ENCODE assay signal across 8 mouse cellular contexts in the genomic region with DNA sequence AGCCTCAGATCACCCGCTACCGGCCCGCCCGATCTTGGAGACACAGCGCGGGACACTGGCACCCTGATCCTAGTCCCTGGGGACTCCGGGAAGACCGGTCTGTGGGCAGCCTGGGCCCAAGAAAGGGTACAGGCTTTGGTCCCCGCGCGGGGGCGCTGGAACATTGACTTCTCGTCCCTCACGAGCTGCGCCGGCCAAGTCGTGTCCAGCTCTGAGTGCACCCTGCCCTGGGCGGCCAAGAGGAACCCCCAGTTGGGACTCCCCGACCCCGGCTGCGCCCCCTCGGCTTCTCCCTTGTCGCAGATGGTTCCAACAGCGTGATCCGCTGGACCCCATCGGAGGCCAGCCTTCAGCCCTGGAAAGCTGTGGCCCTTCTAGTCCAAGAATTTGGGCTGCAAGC. TPM values are rescaled to one million over a fixed set of nuclear protein-coding genes. Genes with fewer than 3 reads are reported as not detected.
A peak's percentile ranks its signal among the peaks of the same experiment; 100 is the strongest.
DNase-seq lines count a peak whose midpoint lies in the region; ATAC-seq and TF ChIP-seq lines count a peak whose summit lies in the region.

A gene (minus strand): TSS at position 96 of the 400 bp plus-strand sequence.

- DNase-seq in adipocyte (ENCODE audit: low spot score) = peak; percentile 32
- peak; percentile 87 for DNase-seq in embryo, embryonic 10.5 days (ENCODE audit: low spot score)
- peak; percentile 93 for DNase-seq in left cerebral cortex, postnatal 4 days
- DNase-seq in midbrain, embryonic 10.5 days (ENCODE audit: low spot score) = peak; percentile 84
- DNase-seq in c-Kit-positive CD71-positive TER-119-positive erythroid progenitor cells, embryonic 14.5 days (ENCODE audit: low spot score) = no peak

- peaks cover 17% of the 10 kb centered on the region for H3K4me1 ChIP-seq in intestine, postnatal 0 days (replicated peaks; ENCODE audit: control insufficient read depth, insufficient read depth, low read length)
- H3K4me1 ChIP-seq in midbrain, embryonic 10.5 days = peaks cover 24% of the 10 kb centered on the region
- peaks cover 16% of the 10 kb centered on the region for H3K4me1 ChIP-seq in small intestine, adult 2 months (ENCODE audit: control insufficient read depth, insufficient read depth, insufficient read length, low read length)

- peak within 1 kb of the TSS; percentile 69 for H3K4me3 ChIP-seq in intestine, postnatal 0 days (ENCODE audit: low read depth, low read length)
- peak within 1 kb of the TSS; percentile 64 for H3K4me3 ChIP-seq in midbrain, embryonic 10.5 days
- H3K4me3 ChIP-seq in small intestine, adult 2 months (ENCODE audit: low read depth, low read length) = peak within 1 kb of the TSS; percentile 73

- peak; percentile 65 for ATAC-seq in granulocyte monocyte progenitor cell, adult 5-6 weeks (replicated peaks; ENCODE audit: poor library complexity, severe bottlenecking)
- ATAC-seq in intestine, postnatal 0 days = peak; percentile 64

- H3K36me3 ChIP-seq in intestine, postnatal 0 days (ENCODE audit: control insufficient read depth, insufficient read depth) = no peaks in the 10 kb centered on the region
- H3K36me3 ChIP-seq in midbrain, embryonic 10.5 days = no peaks in the 10 kb centered on the region
- peaks cover 5% of the 10 kb centered on the region for H3K36me3 ChIP-seq in small intestine, adult 2 months (ENCODE audit: control insufficient read depth, insufficient read depth, low read length)

- H3K27ac ChIP-seq in intestine, postnatal 0 days (ENCODE audit: low read depth, low read length) = peak within 1 kb of the TSS; percentile 71
- peak within 1 kb of the TSS; percentile 78 for H3K27ac ChIP-seq in midbrain, embryonic 10.5 days (replicated peaks)
- H3K27ac ChIP-seq in small intestine, adult 2 months (ENCODE audit: insufficient read depth, low read depth, low read length) = peak within 1 kb of the TSS; percentile 95

- no peaks in the 10 kb centered on the region for H3K9me3 ChIP-seq in intestine, postnatal 0 days (ENCODE audit: control insufficient read depth)
- no peaks in the 10 kb centered on the region for H3K9me3 ChIP-seq in midbrain, embryonic 10.5 days (replicated peaks)

- H3K27me3 ChIP-seq in intestine, postnatal 0 days (replicated peaks; ENCODE audit: control insufficient read depth, insufficient read depth, low read length) = peaks cover 7% of the 10 kb centered on the region; the same call in 1 of the 2 replicates
- peaks cover 90% of the 10 kb centered on the region for H3K27me3 ChIP-seq in midbrain, embryonic 10.5 days (ENCODE audit: low read depth, poor library complexity, severe bottlenecking)
- H3K27me3 ChIP-seq in small intestine, adult 2 months (ENCODE audit: control insufficient read depth, insufficient read depth, low read length) = no peaks in the 10 kb centered on the region

- TF ChIP-seq POLR2A in small intestine, adult 2 months (IDR thresholded peaks at IDR 0.05; ENCODE audit: low read depth, low read length) = no peak

- H3K4me2 ChIP-seq in intestine, postnatal 0 days (replicated peaks; ENCODE audit: low read depth) = peak within 1 kb of the TSS; percentile 88

- WGBS in intestine, postnatal 0 days = under 1% methylated on average over 26 of the region's 26 CpGs
- under 1% methylated on average over 26 of the region's 26 CpGs for WGBS in midbrain, embryonic 10.5 days
- WGBS in small intestine, adult 2 months = under 1% methylated on average over 26 of the region's 26 CpGs

- H3K9ac ChIP-seq in intestine, postnatal 0 days (ENCODE audit: low read depth, low read length) = peak within 1 kb of the TSS; percentile 59

- intact Hi-C loops in left cerebral cortex, postnatal 4 days (cut with DNase I) = no loop called here

- TF ChIP-seq CTCF in intestine, postnatal 0 days (IDR thresholded peaks at IDR 0.05; ENCODE audit: low read depth) = peak; percentile 83
- peak; percentile 61 for TF ChIP-seq CTCF in small intestine, adult 2 months (IDR thresholded peaks at IDR 0.05; ENCODE audit: extremely low read depth, insufficient read length, insufficient replicate concordance, low read depth, low read length)

RNA-seq across cellular contexts. Expression of the gene that starts here (rescaled TPM):
- total RNA-seq in granulocyte monocyte progenitor cell, adult 5-6 weeks (2014; fragmentation: Nextera tagmentation) = not detected in 2 replicates
- not detected in 2 replicates for total RNA-seq in granulocyte monocyte progenitor cell, adult 5-6 weeks (2017)
- polyA plus RNA-seq in intestine, postnatal 0 days (2015; fragmentation: Nextera tagmentation; extraction: Ambion mirVana) = 0.34 TPM in 1 of 2 replicates, not detected in the other
- under 1 TPM; 0.42 to 0.98 TPM for total RNA-seq in left cerebral cortex, postnatal 4 days (2021)
- polyA plus RNA-seq in midbrain, embryonic 10.5 days (2016; fragmentation: Nextera tagmentation; extraction: Ambion mirVana) = not detected in 2 replicates
- 0.32 TPM in 1 of 2 replicates, not detected in the other for polyA plus RNA-seq in small intestine, adult 2 months (2012; rRNA removed)

Comparison
In these comparisons a context has a peak if more than half of its experiments do, and no peak if none do; other contexts are left out.
1. Peak in ATAC-seq in granulocyte monocyte progenitor cell, adult 5-6 weeks; RNA of the gene not detected or under 1 TPM.
2. Peak in ATAC-seq, H3K4me3 ChIP-seq, H3K27ac ChIP-seq, H3K9ac ChIP-seq and H3K4me2 ChIP-seq in intestine, postnatal 0 days; RNA of the gene not detected or under 1 TPM.
3. Peak in DNase-seq in left cerebral cortex, postnatal 4 days; RNA of the gene not detected or under 1 TPM.
4. Peak in DNase-seq, H3K4me3 ChIP-seq and H3K27ac ChIP-seq in midbrain, embryonic 10.5 days; RNA of the gene not detected or under 1 TPM.